ENCODE assay signal across 8 mouse cellular contexts in genomic region chr5:145116316-145116715, GRCm38 (mm10). TPM values are rescaled to one million over a fixed set of nuclear protein-coding genes. Genes with fewer than 3 reads are reported as not detected.
DNase-seq lines count a peak whose midpoint lies in the region; ATAC-seq lines count a peak whose summit lies in the region.
"Had no signal": no experiment of that assay in that cellular context is flagged by ENCODE, and none has a peak within 500 bp of the region (broad histone marks: within the 10 kb centered on the region; RNA-seq: fewer than 3 reads in every experiment).

No protein-coding gene starts in this region.

- 0 out of 2 replicates have a peak, but pooled peaks cover 3% of the 10 kb centered on the region for H3K36me3 ChIP-seq in kidney, embryonic 15.5 days
- H3K36me3 ChIP-seq: midbrain, embryonic 12.5 days had no signal

- peak overlapping the region; percentile 86 for H3K27ac ChIP-seq in kidney, embryonic 15.5 days
- H3K27ac ChIP-seq: midbrain, embryonic 12.5 days had no signal

- peak; percentile 38; the same call in 1 of the 2 replicates for ATAC-seq in kidney, embryonic 15.5 days (replicated peaks; ENCODE audit: low FRiP score)

- H3K4me2 ChIP-seq in kidney, embryonic 15.5 days: peak overlapping the region; percentile 87
- H3K4me2 ChIP-seq: midbrain, embryonic 12.5 days had no signal

- DNase-seq in CD8-positive naive resting alpha-beta T cell, adult 2 months (ENCODE audit: low read depth in 2 of 2, low spot score in 2 of 2): peak; percentile 18 to 37
- DNase-seq in ZHBTc4 (ENCODE audit: low read depth, low spot score): peak; percentile 54
- peak; percentile 99 for DNase-seq in heart, adult 11 months
- peak; percentile 87 for DNase-seq in lung, postnatal 25 days (ENCODE audit: low spot score)
- DNase-seq in thymus, postnatal 10 days (ENCODE audit: low spot score in 2 of 2): peak; percentile 46 to 48
- no peak for DNase-seq in layer of hippocampus, postnatal 25 days (ENCODE audit: extremely low spot score in 1 of 2, low spot score in 1 of 2)

- peak overlapping the region; percentile 16; the same call in 1 of the 2 replicates for H3K4me3 ChIP-seq in kidney, embryonic 15.5 days (replicated peaks)
- H3K4me3 ChIP-seq: midbrain, embryonic 12.5 days had no signal

- peaks cover 57% of the 10 kb centered on the region for H3K4me1 ChIP-seq in kidney, embryonic 15.5 days

- H3K9ac ChIP-seq in kidney, embryonic 15.5 days: no peak overlapping the region
- H3K9ac ChIP-seq: midbrain, embryonic 12.5 days had no signal

- no peaks in the 10 kb centered on the region for H3K9me3 ChIP-seq in kidney, embryonic 15.5 days (replicated peaks)
- H3K9me3 ChIP-seq: midbrain, embryonic 12.5 days had no signal

- WGBS in kidney, embryonic 15.5 days: 26% methylated on average over 4 of the region's 4 CpGs

- H3K27me3 ChIP-seq in kidney, embryonic 15.5 days: no peaks in the 10 kb centered on the region

RNA-seq across cellular contexts. Expression of gene Arpc1b, which starts 2.3 kb away (rescaled TPM):
- 294 and 313 TPM in 2 replicates for polyA plus RNA-seq in kidney, embryonic 15.5 days (2015; fragmentation: Nextera tagmentation; extraction: Ambion mirVana)
- total RNA-seq in layer of hippocampus, postnatal 25 days (2021): 10 to 100 TPM; 33.6 to 34.2 TPM

RNA-seq across cellular contexts. Expression of gene Pdap1, which starts 23.7 kb away (rescaled TPM):
- polyA plus RNA-seq in kidney, embryonic 15.5 days (2015; fragmentation: Nextera tagmentation; extraction: Ambion mirVana): 104 and 106 TPM in 2 replicates
- 100 to 1,000 TPM in 1 of 2 experiments, 10 to 100 TPM in 1; 90.1 to 102 TPM for total RNA-seq in layer of hippocampus, postnatal 25 days (2021)

RNA-seq across cellular contexts. Expression of gene Bud31, which starts 23.8 kb away (rescaled TPM):
- polyA plus RNA-seq in kidney, embryonic 15.5 days (2015; fragmentation: Nextera tagmentation; extraction: Ambion mirVana): 196 TPM in 2 replicates
- 10 to 100 TPM; 69.5 to 81.9 TPM for total RNA-seq in layer of hippocampus, postnatal 25 days (2021)

RNA-seq across cellular contexts. Expression of gene Kpna7, which starts 32.5 kb away (rescaled TPM):
- polyA plus RNA-seq in kidney, embryonic 15.5 days (2015; fragmentation: Nextera tagmentation; extraction: Ambion mirVana): not detected in 2 replicates
- not detected for total RNA-seq in layer of hippocampus, postnatal 25 days (2021)
- polyA plus RNA-seq: midbrain, embryonic 12.5 days had no signal

RNA-seq across cellular contexts. Expression of gene Arpc1a, which starts 32.7 kb away (rescaled TPM):
- polyA plus RNA-seq in kidney, embryonic 15.5 days (2015; fragmentation: Nextera tagmentation; extraction: Ambion mirVana): 138 and 140 TPM in 2 replicates
- 100 to 1,000 TPM; 257 to 274 TPM for total RNA-seq in layer of hippocampus, postnatal 25 days (2021)

Comparison
In these comparisons a context has a peak if more than half of its experiments do, and no peak if none do; other contexts are left out.
1. DNase-seq: peak in CD8-positive naive resting alpha-beta T cell, adult 2 months (2 of 2), ZHBTc4 (single experiment), heart, adult 11 months (single experiment), lung, postnatal 25 days (single experiment) and thymus, postnatal 10 days (2 of 2); none in layer of hippocampus, postnatal 25 days (0 of 2).